Mouse (Mus musculus): ENCODE data around the gene Fgfr2.

DNA sequence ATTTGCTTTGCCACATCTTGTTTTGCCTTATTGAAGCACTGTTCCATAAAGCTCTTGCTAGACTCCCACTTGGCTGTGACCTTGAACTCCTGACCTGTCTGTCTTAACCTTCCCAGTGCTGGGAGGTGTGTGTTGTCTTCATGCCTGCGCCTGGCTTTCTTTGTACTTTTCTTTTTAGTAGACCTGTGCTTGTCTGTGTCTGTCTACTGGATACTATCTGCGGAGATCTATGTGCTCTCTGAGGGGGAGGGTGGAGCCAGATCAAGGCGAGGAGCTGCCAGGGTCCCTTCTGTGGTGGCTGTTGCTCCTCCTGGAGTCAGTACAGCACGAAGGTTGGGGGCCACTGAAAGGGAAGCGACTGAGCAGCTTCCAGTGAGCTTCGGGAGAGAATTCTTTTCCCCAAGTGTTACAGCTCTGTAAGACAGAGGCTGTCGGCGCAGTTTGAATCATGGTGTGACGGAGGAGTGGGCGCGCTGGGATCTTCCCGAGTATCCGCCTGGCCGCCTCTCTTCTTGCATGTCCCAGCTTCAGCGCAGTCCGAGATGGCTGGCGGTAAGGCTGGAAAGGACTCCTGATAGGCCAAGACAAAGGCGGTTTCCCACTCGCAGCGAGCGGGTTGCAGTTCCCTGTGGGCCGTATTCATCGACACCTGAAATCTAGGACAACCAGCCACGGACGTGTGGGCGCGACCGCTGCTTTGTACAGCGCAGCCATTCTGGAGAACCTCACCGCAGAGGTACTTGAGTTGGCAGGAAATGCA is 2356.6 kb downstream of the Fgfr2 start:
- TF ChIP-seq CTCF (IDR thresholded peaks at IDR 0.05; ENCODE audit: extremely low read depth, insufficient read length, insufficient replicate concordance, low read depth, low read length) (no peak), POLR2A (IDR thresholded peaks at IDR 0.05; ENCODE audit: low read depth, low read length) (no peak)

Measured in small intestine, adult 2 months (tissue).